Mouse (Mus musculus) right cerebral cortex, postnatal 14 days (tissue): ENCODE results near the gene 4930432K21Rik.

ENCODE experiments used
- DNase-seq: peaks from one replicate; pipeline ENCODE4 v3.0.0; 2022

Gene 4930432K21Rik

GRCm38 (mm10) chr8:84147769-84148530, at the start of gene 4930432K21Rik, which contains the start of gene Cc2d1a:
4930432K21Rik (plus strand) TSS chr8:84148025.
Cc2d1a (minus strand) TSS chr8:84147936.
- peak; percentile 92 for DNase-seq

GRCm38 (mm10) chr8:84098376-84098775, 49.4 kb upstream of the 4930432K21Rik start:
- no peak for DNase-seq

- DNase-seq, result no peak
Observed at GRCm38 (mm10) chr8:84101476-84102270, 46.2 kb upstream of the 4930432K21Rik start.

- no peak for DNase-seq
Observed at GRCm38 (mm10) chr8:84103601-84104000, 44.2 kb upstream of the 4930432K21Rik start.

GRCm38 (mm10) chr8:84104221-84104620, 43.6 kb upstream of the 4930432K21Rik start:
- peak; percentile 57 for DNase-seq

- DNase-seq, result peak; percentile 99
Observed at GRCm38 (mm10) chr8:84104697-84105609, 42.9 kb upstream of the 4930432K21Rik start, which contains the start of gene Dcaf15. Dcaf15 (minus strand) TSS chr8:84104768.

- DNase-seq, result no peak
Observed at GRCm38 (mm10) chr8:84105676-84106075, 42.1 kb upstream of the 4930432K21Rik start.

- no peak for DNase-seq
Observed at GRCm38 (mm10) chr8:84106216-84107040, 41.4 kb upstream of the 4930432K21Rik start.

- no peak for DNase-seq
Observed at GRCm38 (mm10) chr8:84115646-84116045, 32.2 kb upstream of the 4930432K21Rik start.

- DNase-seq, result no peak
Observed at GRCm38 (mm10) chr8:84122151-84122550, 25.7 kb upstream of the 4930432K21Rik start.

- DNase-seq, result no peak
Observed at GRCm38 (mm10) chr8:84125656-84126055, 22.2 kb upstream of the 4930432K21Rik start, which contains the start of gene Podnl1. Podnl1 (plus strand) TSS chr8:84125989.

- no peak for DNase-seq
Observed at GRCm38 (mm10) chr8:84126742-84127141, 21.1 kb upstream of the 4930432K21Rik start.

- DNase-seq, result no peak
Observed at GRCm38 (mm10) chr8:84127202-84127901, 20.5 kb upstream of the 4930432K21Rik start.

GRCm38 (mm10) chr8:84128277-84128676, 19.5 kb upstream of the 4930432K21Rik start:
- DNase-seq, result no peak

GRCm38 (mm10) chr8:84130806-84131205, 17.0 kb upstream of the 4930432K21Rik start:
- DNase-seq, result no peak

GRCm38 (mm10) chr8:84132225-84132624, 15.6 kb upstream of the 4930432K21Rik start:
- no peak for DNase-seq

- DNase-seq, result no peak
Observed at GRCm38 (mm10) chr8:84137848-84138247, 10.0 kb upstream of the 4930432K21Rik start.

- DNase-seq, result no peak
Observed at GRCm38 (mm10) chr8:84140838-84141237, 7.0 kb upstream of the 4930432K21Rik start.

GRCm38 (mm10) chr8:84144636-84145245, 3.1 kb upstream of the 4930432K21Rik start:
- no peak for DNase-seq

- no peak for DNase-seq
Observed at GRCm38 (mm10) chr8:84147324-84147766, 480 bp upstream of the 4930432K21Rik start.

GRCm38 (mm10) chr8:84148531-84148850, 666 bp downstream of the 4930432K21Rik start:
- DNase-seq, result no peak
